Mouse (Mus musculus) layer of hippocampus, adult 2 months (tissue): ENCODE data around the gene Tbl2. TPM values are rescaled to one million over a fixed set of nuclear protein-coding genes. Genes with fewer than 3 reads are reported as not detected.
A peak's percentile ranks its signal among the peaks of the same experiment; 100 is the strongest.

Experiments
- DNase-seq, 2 experiments: peaks; one replicate each; pipeline ENCODE4 v3.0.0; 2022; ENCODE audit warnings: low spot score in 2 of 2
- H3K27ac ChIP-seq: fragments of 200-600 bp; 2 replicates; pipeline ENCODE4 v1.8.1; 2022
- H3K4me3 ChIP-seq: fragments of 200-600 bp; 2 replicates; pipeline ENCODE4 v1.8.1; 2022; ENCODE audit warnings: mild to moderate bottlenecking
- CTCF ChIP-seq: fragments of 200-600 bp; conservative IDR thresholded peaks from 2 replicates; pipeline ENCODE4 v1.8.1; 2022; ENCODE audit warnings: antibody characterized with exemption, mild to moderate bottlenecking, moderate library complexity
- total RNA-seq, 2 experiments: library from RNA; stranded (reverse); gene quantifications; 2 replicates each; pipeline ENCODE4 v1.2.3; 2021

Gene Tbl2
- total RNA-seq, 2 experiments from 2014 or later = 29.8 to 32.0 TPM

GRCm38 (mm10) chr5:135162361-135162760, 12.9 kb downstream of the Tbl2 start:
- DNase-seq = no peak
- peak overlapping the region; percentile 82; the same call in 1 of the 2 replicates for H3K27ac ChIP-seq
- TF ChIP-seq CTCF = no peak
- no peak overlapping the region for H3K4me3 ChIP-seq

- Histone ChIP-seq H3K27ac (0 out of 2 replicates have a peak overlapping the region, but pooled peaks have one; percentile 82), H3K4me3 (no peak overlapping the region)
- no peak for TF ChIP-seq CTCF
- no peak for DNase-seq
Measured at GRCm38 (mm10) chr5:135162821-135163220, 13.4 kb downstream of the Tbl2 start.

- no peak for DNase-seq
- no peak for TF ChIP-seq CTCF
- Histone ChIP-seq H3K4me3 (no peak overlapping the region), H3K27ac (no peak overlapping the region)
Measured at GRCm38 (mm10) chr5:135166909-135167308, 17.5 kb downstream of the Tbl2 start.

GRCm38 (mm10) chr5:135167469-135167868, 18.0 kb downstream of the Tbl2 start:
- peak overlapping the region; percentile 100 for H3K27ac ChIP-seq
- H3K4me3 ChIP-seq = peak overlapping the region; percentile 89
- no peak for DNase-seq
- TF ChIP-seq CTCF = no peak

- Histone ChIP-seq H3K27ac (peak within 1 kb of the TSS; percentile 100), H3K4me3 (peak within 1 kb of the TSS; percentile 89)
- DNase-seq = peak; percentile 95 to 98
- TF ChIP-seq CTCF = peak; percentile 63
Measured at GRCm38 (mm10) chr5:135168063-135169062, 18.9 kb downstream of the Tbl2 start, which contains the start of gene Bcl7b. Gene Bcl7b, plus strand, starts transcription at chr5:135168283.

DNA sequence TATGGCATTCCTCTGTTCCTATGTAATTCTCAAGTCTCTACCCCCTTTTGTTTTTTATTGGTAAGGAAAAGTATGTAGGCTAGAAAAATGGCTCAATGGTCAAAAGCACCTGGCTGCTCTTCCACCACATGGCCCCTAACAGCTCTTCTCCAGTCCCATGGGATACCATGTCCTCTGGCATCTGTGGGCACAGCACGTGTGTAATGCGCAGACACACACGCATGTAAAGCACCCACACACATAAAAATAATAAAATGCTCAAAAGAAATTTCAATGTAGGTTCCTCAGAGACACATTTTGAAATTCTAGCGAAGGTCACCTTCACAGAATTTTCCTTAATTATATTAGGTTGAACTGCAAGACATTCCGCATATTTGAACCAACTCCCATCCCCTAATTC, 20.0 kb downstream of the Tbl2 start:
- no peak for TF ChIP-seq CTCF
- Histone ChIP-seq H3K27ac (peak overlapping the region; percentile 100), H3K4me3 (peak overlapping the region; percentile 89)
- DNase-seq = no peak

DNA sequence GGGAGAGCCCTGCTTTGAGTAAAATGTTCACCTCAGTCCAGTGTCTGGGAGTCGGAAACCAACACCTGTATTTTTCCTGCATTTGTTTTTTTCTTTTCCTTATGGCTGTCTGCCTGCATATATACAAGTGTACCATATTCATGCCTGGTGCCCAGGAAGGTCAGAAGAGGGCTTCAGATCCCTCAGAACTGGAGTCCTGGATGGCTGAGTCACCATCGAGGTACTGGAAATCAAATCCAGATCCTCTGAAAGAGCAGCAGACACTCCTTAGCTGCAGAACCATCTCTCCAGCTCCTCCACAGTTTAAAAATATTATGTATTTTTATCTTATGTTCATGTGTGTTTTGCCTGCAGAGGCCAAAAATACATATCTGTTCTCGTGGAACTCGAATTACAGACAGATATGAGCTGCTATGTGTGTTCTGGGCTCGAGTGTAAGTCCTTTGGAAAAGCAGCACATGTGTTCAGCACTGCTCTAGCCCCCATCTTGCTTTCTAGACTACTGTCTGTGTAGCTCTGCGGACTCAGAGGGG, 22.3 kb downstream of the Tbl2 start:
- no peak overlapping the region for H3K4me3 ChIP-seq
- H3K27ac ChIP-seq = no peak overlapping the region
- TF ChIP-seq CTCF = no peak
- no peak for DNase-seq

- no peak for TF ChIP-seq CTCF
- DNase-seq = no peak
- no peak overlapping the region for H3K27ac ChIP-seq
- no peak overlapping the region for H3K4me3 ChIP-seq
Measured at GRCm38 (mm10) chr5:135172986-135173385, 23.5 kb downstream of the Tbl2 start.

DNA sequence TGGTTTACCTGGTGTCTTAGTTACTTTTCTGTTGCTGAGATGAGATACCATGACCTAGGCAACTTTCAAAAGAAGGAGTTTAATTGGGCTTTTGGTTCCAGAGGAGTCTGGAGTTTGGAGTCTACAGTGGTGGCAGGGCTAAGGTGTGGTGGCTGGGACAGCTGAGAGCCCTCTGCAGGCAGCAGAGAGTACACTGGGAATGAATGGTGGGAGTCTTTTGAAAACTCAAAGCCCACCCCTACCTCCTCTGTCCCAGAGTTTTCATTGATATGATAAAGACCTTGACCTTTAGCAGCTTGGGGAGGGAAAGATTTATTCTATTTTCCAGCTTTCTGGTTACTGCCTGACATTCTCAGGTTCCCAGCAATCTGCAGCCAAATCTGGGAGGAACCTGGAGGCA, 25.6 kb downstream of the Tbl2 start:
- Histone ChIP-seq H3K27ac (peak overlapping the region; percentile 84), H3K4me3 (no peak overlapping the region)
- TF ChIP-seq CTCF = peak; percentile 38
- DNase-seq = no peak

DNA sequence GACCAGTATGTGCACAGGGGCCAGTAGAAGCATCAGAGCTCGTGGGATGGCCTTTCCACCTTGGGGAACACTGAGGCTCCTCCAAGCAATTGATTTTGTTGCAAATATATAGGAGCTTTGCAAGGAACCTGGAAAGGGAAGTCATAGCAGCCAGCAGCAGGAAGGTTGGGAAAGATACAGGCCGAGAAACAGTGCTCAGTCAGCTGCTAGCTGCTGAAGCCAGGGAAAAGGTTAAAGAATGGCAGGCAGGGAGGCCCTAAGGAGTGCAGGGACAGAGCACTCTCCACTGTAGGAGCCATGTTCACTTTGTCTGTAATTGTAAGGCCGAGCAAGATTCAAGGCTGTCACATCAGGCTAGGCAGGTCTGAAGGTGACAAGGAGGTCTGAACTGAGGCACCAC, 29.1 kb downstream of the Tbl2 start:
- Histone ChIP-seq H3K27ac (peak overlapping the region; percentile 94), H3K4me3 (no peak overlapping the region)
- no peak for TF ChIP-seq CTCF
- no peak for DNase-seq

GRCm38 (mm10) chr5:135178996-135179395, 29.5 kb downstream of the Tbl2 start:
- peak; percentile 63 to 69 for DNase-seq
- Histone ChIP-seq H3K27ac (peak overlapping the region; percentile 94), H3K4me3 (no peak overlapping the region)
- TF ChIP-seq CTCF = no peak

GRCm38 (mm10) chr5:135179616-135180015, 30.2 kb downstream of the Tbl2 start:
- no peak for DNase-seq
- no peak for TF ChIP-seq CTCF
- H3K27ac ChIP-seq = peak overlapping the region; percentile 94
- no peak overlapping the region for H3K4me3 ChIP-seq

- H3K4me3 ChIP-seq = no peak overlapping the region
- no peak for TF ChIP-seq CTCF
- no peak for DNase-seq
- peak overlapping the region; percentile 94 for H3K27ac ChIP-seq
Measured at GRCm38 (mm10) chr5:135180796-135181195, 31.3 kb downstream of the Tbl2 start.
